Mouse (Mus musculus) kidney, adult 2 months (tissue): ENCODE results near the gene Olfr944.

Experiments used
- CTCF ChIP-seq: fragments of 200-500 bp; conservative IDR thresholded peaks from 2 replicates; pipeline ENCODE4 v1.5.1; 2011; ENCODE audit warnings: low read depth, mild to moderate bottlenecking, control low read depth, low read length, moderate library complexity, mixed read lengths; ENCODE audit not compliant: insufficient read depth, insufficient read length
- POLR2A ChIP-seq: fragments of 200-500 bp; IDR thresholded peaks from one replicate; pipeline ENCODE4 v1.6.1; 2011; ENCODE audit warnings: low read depth, low read length, control low read depth

DNA sequence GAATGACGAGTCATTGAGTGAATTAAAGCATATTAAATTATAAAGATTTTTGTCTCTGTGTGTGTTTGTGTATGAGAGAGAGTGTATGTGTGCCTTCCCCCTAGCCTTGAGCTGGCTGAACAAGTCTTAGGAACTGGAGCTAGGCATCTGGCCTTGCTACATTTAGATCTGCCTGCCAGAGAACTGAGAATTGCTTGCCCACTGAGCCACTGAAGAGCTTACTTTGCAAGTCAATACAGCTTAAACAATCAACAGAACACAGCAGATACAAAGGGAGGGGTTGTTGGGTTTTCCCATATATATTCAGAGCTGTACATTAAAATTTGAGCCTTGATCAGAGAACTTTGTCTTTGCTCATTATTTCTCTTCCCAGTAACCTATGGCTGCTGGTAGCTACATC lies 49.3 kb upstream of the Olfr944 start:
- TF ChIP-seq POLR2A (no peak), CTCF (no peak)
